Mouse (Mus musculus): ENCODE measurements around the gene Smug1.

GRCm38 (mm10) chr15:103214971-103215907 lies 48.3 kb upstream of the Smug1 start:
- TF ChIP-seq POLR2A (IDR thresholded peaks at IDR 0.05; ENCODE audit: borderline replicate concordance, extremely low read depth, low read depth, low read length) (peak; percentile 18; the same call in 1 of the 2 replicates), CTCF (IDR thresholded peaks at IDR 0.05; ENCODE audit: insufficient read depth, low read length) (no peak)

Measured in lung, adult 2 months (tissue).